Mouse (Mus musculus): ENCODE measurements at regions not wholly inside any gene's neighbourhood (a gene's known extent, or its start where the extent isn't known, plus 50 kb on each side); places are given as distances from the start of the nearest gene placed in this dataset.

- DNase-seq = no peak
These were observed 64.4 kb downstream of the Ackr3 start for GRCm38 (mm10) chr1:90268131-90268691.

GRCm38 (mm10) chr1:90268951-90269350, 65.2 kb downstream of the Ackr3 start:
- no peak for DNase-seq

- no peak for DNase-seq
These were observed 66.1 kb downstream of the Ackr3 start for GRCm38 (mm10) chr1:90269836-90270235.

GRCm38 (mm10) chr1:90271326-90271725, 67.5 kb downstream of the Ackr3 start:
- no peak for DNase-seq

GRCm38 (mm10) chr1:90272411-90272810, 68.6 kb downstream of the Ackr3 start:
- no peak for DNase-seq

- DNase-seq = no peak
These were observed 69.2 kb downstream of the Ackr3 start for GRCm38 (mm10) chr1:90272830-90273628.

GRCm38 (mm10) chr1:90273629-90273928, 69.8 kb downstream of the Ackr3 start:
- no peak for DNase-seq

GRCm38 (mm10) chr1:90274968-90275651, 71.3 kb downstream of the Ackr3 start:
- no peak for DNase-seq

- no peak for DNase-seq
These were observed 72.2 kb downstream of the Ackr3 start for GRCm38 (mm10) chr1:90275786-90276520.

- no peak for DNase-seq
These were observed 73.9 kb downstream of the Ackr3 start for GRCm38 (mm10) chr1:90277486-90278255.

- no peak for DNase-seq
These were observed 75.5 kb downstream of the Ackr3 start for GRCm38 (mm10) chr1:90279066-90279839.

GRCm38 (mm10) chr1:90280227-90280626, 76.4 kb downstream of the Ackr3 start:
- DNase-seq = no peak

- DNase-seq = no peak
These were observed 77.5 kb downstream of the Ackr3 start for GRCm38 (mm10) chr1:90281255-90281654.

GRCm38 (mm10) chr1:90281956-90282355, 78.2 kb downstream of the Ackr3 start:
- no peak for DNase-seq

GRCm38 (mm10) chr1:90282367-90282766, 78.6 kb downstream of the Ackr3 start:
- no peak for DNase-seq

- no peak for DNase-seq
These were observed 79.5 kb downstream of the Ackr3 start for GRCm38 (mm10) chr1:90283176-90283775.

- no peak for DNase-seq
These were observed 80.3 kb downstream of the Ackr3 start for GRCm38 (mm10) chr1:90283912-90284636.

- no peak for DNase-seq
These were observed 81.5 kb downstream of the Ackr3 start for GRCm38 (mm10) chr1:90285318-90285717.

- no peak for DNase-seq
These were observed 83.5 kb downstream of the Ackr3 start for GRCm38 (mm10) chr1:90287251-90287650.

GRCm38 (mm10) chr1:90288892-90289731, 85.3 kb downstream of the Ackr3 start:
- no peak for DNase-seq

Data from thymus, adult 18-20 months (tissue).